Mouse (Mus musculus) midbrain, embryonic 16.5 days (tissue): ENCODE data around the gene Kcnb1. TPM values are rescaled to one million over a fixed set of nuclear protein-coding genes. Genes with fewer than 3 reads are reported as not detected.
A peak's percentile ranks its signal among the peaks of the same experiment; 100 is the strongest.

Experiments used
- ATAC-seq: fragments of 200-750 bp; cut with Nextera tagmentation; 2 replicates; pipeline ENCODE4 v1.8.0; 2017; ENCODE audit warnings: moderate TSS enrichment
- H3K27ac ChIP-seq: fragments of 300-500 bp; sonication (generic); 2 replicates; pipeline ENCODE4 v1.5.1; 2014; ENCODE audit warnings: mild to moderate bottlenecking, low read length, mixed read lengths
- H3K27me3 ChIP-seq: fragments of 300-500 bp; sonication (generic); 2 replicates; pipeline ENCODE4 v1.6.1; 2014; ENCODE audit warnings: low read depth, low read length, mixed read lengths; ENCODE audit not compliant: control insufficient read depth, insufficient read depth
- H3K36me3 ChIP-seq: fragments of 300-500 bp; sonication (generic); 2 replicates; pipeline ENCODE4 v1.6.1; 2014; ENCODE audit warnings: mild to moderate bottlenecking, low read length, moderate library complexity, mixed read lengths; ENCODE audit not compliant: control insufficient read depth, insufficient read depth
- H3K4me1 ChIP-seq: fragments of 300-500 bp; sonication (generic); 2 replicates; pipeline ENCODE4 v1.6.1; 2014; ENCODE audit warnings: mild to moderate bottlenecking, low read length, mixed read lengths; ENCODE audit not compliant: control insufficient read depth, insufficient read depth
- H3K4me2 ChIP-seq: fragments of 300-500 bp; sonication (generic); 2 replicates; pipeline ENCODE4 v1.6.1; 2014; ENCODE audit warnings: mild to moderate bottlenecking, low read length, mixed read lengths
- H3K4me3 ChIP-seq: fragments of 300-500 bp; sonication (generic); 2 replicates; pipeline ENCODE4 v1.5.1; 2014; ENCODE audit warnings: low read depth, mild to moderate bottlenecking, low read length, moderate library complexity, mixed read lengths
- H3K9ac ChIP-seq: fragments of 300-500 bp; sonication (generic); 2 replicates; pipeline ENCODE4 v1.6.1; 2014; ENCODE audit warnings: low read depth, low read length, mixed read lengths
- H3K9me3 ChIP-seq: fragments of 300-500 bp; sonication (generic); replicated peaks from 2 replicates; pipeline ENCODE4 v1.6.1; 2014; ENCODE audit warnings: mild to moderate bottlenecking, low read length, mixed read lengths; ENCODE audit not compliant: control insufficient read depth, poor library complexity, severe bottlenecking
- WGBS: fragments of 180-500 bp; shearing (Covaris S2); extraction: QIAGEN DNeasy Blood & Tissue Kit; methylation state at CpG from one replicate; pipeline ENCODE4 v1.1.7; 2014; 5-methylcytosine and 5-hydroxymethylcytosine counted together
- polyA plus RNA-seq: library from polyadenylated mRNA; unstranded; fragments of >200 nt; fragmentation: Nextera tagmentation; extraction: Ambion mirVana; gene quantifications from 2 replicates; pipeline ENCODE4 v1.2.1, GENCODE M21; 2015

Gene Kcnb1
- polyA plus RNA-seq, 1 experiment from 2014 or later = 3.9 TPM

- Histone ChIP-seq H3K9ac (peak overlapping the region; percentile 11; the same call in 1 of the 2 replicates), H3K27me3 (no peaks in the 10 kb centered on the region), H3K9me3 (no peaks in the 10 kb centered on the region), H3K4me3 (no peak overlapping the region), H3K4me2 (peak overlapping the region; percentile 21), H3K4me1 (peaks cover 17% of the 10 kb centered on the region), H3K27ac (peak overlapping the region; percentile 59), H3K36me3 (no peaks in the 10 kb centered on the region)
- ATAC-seq = peak; percentile 40; the same call in 1 of the 2 replicates
- WGBS = 14% methylated on average over 9 of the region's 9 CpGs
These were observed 60.4 kb downstream of the Kcnb1 start for GRCm38 (mm10) chr2:167129608-167129955.

- H3K9ac ChIP-seq = peak overlapping the region; percentile 11; the same call in 1 of the 2 replicates
- H3K27me3 ChIP-seq = no peaks in the 10 kb centered on the region
- H3K27ac ChIP-seq = peak overlapping the region; percentile 59
- WGBS = 44% methylated on average over 20 of the region's 20 CpGs
- peak overlapping the region; percentile 21 for H3K4me2 ChIP-seq
- ATAC-seq = no peak
- no peaks in the 10 kb centered on the region for H3K9me3 ChIP-seq
- H3K36me3 ChIP-seq = no peaks in the 10 kb centered on the region
- peaks cover 20% of the 10 kb centered on the region for H3K4me1 ChIP-seq
- H3K4me3 ChIP-seq = no peak overlapping the region
These were observed 61.0 kb downstream of the Kcnb1 start for GRCm38 (mm10) chr2:167128699-167129607.

- WGBS = 93% methylated on average over 5 of the region's 5 CpGs
- Histone ChIP-seq H3K9ac (no peak overlapping the region), H3K4me2 (no peak overlapping the region), H3K36me3 (no peaks in the 10 kb centered on the region), H3K4me1 (peaks cover 28% of the 10 kb centered on the region), H3K4me3 (no peak overlapping the region), H3K9me3 (no peaks in the 10 kb centered on the region), H3K27me3 (no peaks in the 10 kb centered on the region), H3K27ac (no peak overlapping the region)
- ATAC-seq = no peak
These were observed 62.6 kb downstream of the Kcnb1 start for GRCm38 (mm10) chr2:167127404-167127803.

DNA sequence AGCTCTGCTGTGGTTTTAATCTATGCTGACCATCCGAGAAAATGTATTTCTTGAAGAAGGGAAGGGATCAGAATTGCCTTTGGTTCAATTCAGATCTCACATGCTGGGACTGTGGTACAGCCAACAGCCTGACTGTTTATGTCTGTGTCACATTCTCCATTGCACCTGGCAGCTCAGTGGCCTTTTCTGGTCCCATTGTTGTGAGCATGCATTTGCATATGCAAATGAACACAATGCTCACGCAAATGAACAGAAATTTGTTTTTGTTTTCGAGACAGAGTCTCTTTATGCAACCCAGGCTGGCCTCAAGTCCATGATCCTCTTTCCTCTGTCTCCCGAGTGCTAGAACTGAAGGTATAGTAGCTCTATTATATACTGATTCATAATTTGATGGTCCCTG lies 64.2 kb downstream of the Kcnb1 start:
- Histone ChIP-seq H3K9ac (no peak overlapping the region), H3K36me3 (no peaks in the 10 kb centered on the region), H3K4me2 (no peak overlapping the region), H3K4me3 (no peak overlapping the region), H3K27ac (no peak overlapping the region), H3K9me3 (no peaks in the 10 kb centered on the region), H3K27me3 (no peaks in the 10 kb centered on the region), H3K4me1 (peaks cover 28% of the 10 kb centered on the region)
- 52% methylated on average over 4 of the region's 4 CpGs for WGBS
- no peak for ATAC-seq

- H3K27me3 ChIP-seq = no peaks in the 10 kb centered on the region
- peak overlapping the region; percentile 26; the same call in 1 of the 2 replicates for H3K9ac ChIP-seq
- no peak overlapping the region for H3K4me3 ChIP-seq
- H3K4me2 ChIP-seq = no peak overlapping the region
- H3K4me1 ChIP-seq = peaks cover 10% of the 10 kb centered on the region
- H3K36me3 ChIP-seq = no peaks in the 10 kb centered on the region
- no peaks in the 10 kb centered on the region for H3K9me3 ChIP-seq
- WGBS = 36% methylated on average over 11 of the region's 11 CpGs
- ATAC-seq = no peak; the same call in 1 of the 2 replicates
- H3K27ac ChIP-seq = peak overlapping the region; percentile 52
These were observed 66.0 kb downstream of the Kcnb1 start for GRCm38 (mm10) chr2:167123936-167124335.

GRCm38 (mm10) chr2:167122737-167123136 lies 67.2 kb downstream of the Kcnb1 start:
- 72% methylated on average over 6 of the region's 6 CpGs for WGBS
- H3K9me3 ChIP-seq = no peaks in the 10 kb centered on the region
- ATAC-seq = no peak
- H3K27me3 ChIP-seq = no peaks in the 10 kb centered on the region
- no peak overlapping the region for H3K9ac ChIP-seq
- peaks cover 10% of the 10 kb centered on the region for H3K4me1 ChIP-seq
- H3K4me3 ChIP-seq = no peak overlapping the region
- no peak overlapping the region for H3K27ac ChIP-seq
- H3K36me3 ChIP-seq = no peaks in the 10 kb centered on the region
- H3K4me2 ChIP-seq = no peak overlapping the region

GRCm38 (mm10) chr2:167121996-167122395 lies 68.0 kb downstream of the Kcnb1 start:
- no peak overlapping the region for H3K4me3 ChIP-seq
- H3K27me3 ChIP-seq = no peaks in the 10 kb centered on the region
- H3K27ac ChIP-seq = no peak overlapping the region
- WGBS = 90% methylated on average over 7 of the region's 7 CpGs
- no peak for ATAC-seq
- H3K36me3 ChIP-seq = no peaks in the 10 kb centered on the region
- no peak overlapping the region for H3K4me2 ChIP-seq
- no peak overlapping the region for H3K9ac ChIP-seq
- no peaks in the 10 kb centered on the region for H3K9me3 ChIP-seq
- peaks cover 10% of the 10 kb centered on the region for H3K4me1 ChIP-seq

DNA sequence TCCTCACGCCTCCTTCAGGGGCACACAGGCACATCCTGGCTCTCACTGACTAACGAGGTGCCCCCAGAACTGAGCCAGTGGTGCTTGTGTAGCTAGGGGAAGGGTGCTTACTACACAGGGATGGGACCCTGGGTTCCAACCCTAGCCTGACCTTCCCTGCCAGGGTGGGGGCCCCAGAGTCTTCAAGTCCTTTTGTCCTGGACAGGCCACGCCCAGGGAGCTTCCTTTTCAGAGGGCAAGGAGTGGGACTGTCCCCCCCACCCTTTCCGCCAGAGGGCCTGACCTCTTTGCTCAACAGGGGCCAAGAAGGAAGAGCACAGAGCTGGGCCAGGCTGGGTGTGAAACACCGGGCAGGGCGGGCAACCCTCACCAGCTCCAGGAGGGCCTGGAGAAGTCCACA lies 68.7 kb downstream of the Kcnb1 start:
- no peak overlapping the region for H3K27ac ChIP-seq
- H3K27me3 ChIP-seq = no peaks in the 10 kb centered on the region
- peaks cover 10% of the 10 kb centered on the region for H3K4me1 ChIP-seq
- no peak overlapping the region for H3K4me3 ChIP-seq
- H3K9me3 ChIP-seq = no peaks in the 10 kb centered on the region
- no peak overlapping the region for H3K4me2 ChIP-seq
- no peak overlapping the region for H3K9ac ChIP-seq
- no peak for ATAC-seq
- no peaks in the 10 kb centered on the region for H3K36me3 ChIP-seq
- 73% methylated on average over 6 of the region's 6 CpGs for WGBS

DNA sequence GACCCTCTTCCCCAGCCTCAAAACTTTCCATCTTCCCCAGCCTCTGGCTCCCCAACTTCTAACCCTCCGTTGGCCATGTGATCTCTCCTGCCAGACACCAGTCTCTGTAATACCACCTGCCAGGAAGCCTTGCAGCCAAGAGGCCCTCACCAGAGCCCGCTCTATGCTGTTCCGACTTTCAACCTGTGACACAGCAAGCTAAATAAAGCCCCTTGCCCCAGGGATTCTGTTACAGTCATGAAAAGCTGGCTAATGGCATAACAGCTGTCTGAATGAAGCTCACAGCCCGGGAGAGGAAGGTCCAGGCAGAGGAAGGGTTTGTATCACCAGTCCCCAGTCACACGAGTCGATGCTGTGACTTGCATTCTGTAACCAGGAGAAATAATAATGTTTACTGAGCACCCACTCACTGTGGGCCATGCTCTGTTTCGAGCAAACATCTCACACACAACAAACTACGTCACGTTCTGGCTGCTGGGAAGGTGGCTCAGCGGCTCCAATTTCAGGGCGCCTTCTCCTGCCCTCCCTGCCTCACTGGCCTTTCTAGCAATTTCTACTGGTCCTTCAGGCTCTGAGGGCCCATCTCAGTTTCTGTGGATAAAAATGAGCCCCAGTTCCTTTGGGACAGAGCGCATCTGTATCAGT lies 69.6 kb downstream of the Kcnb1 start:
- 68% methylated on average over 12 of the region's 12 CpGs for WGBS

More for the DNA sequence above, 69.6 kb downstream of the Kcnb1 start:
- Histone ChIP-seq H3K27ac (no peak overlapping the region), H3K27me3 (no peaks in the 10 kb centered on the region), H3K4me2 (no peak overlapping the region), H3K36me3 (no peaks in the 10 kb centered on the region), H3K9me3 (no peaks in the 10 kb centered on the region), H3K4me3 (no peak overlapping the region), H3K4me1 (peaks cover 10% of the 10 kb centered on the region), H3K9ac (no peak overlapping the region)
- no peak for ATAC-seq
